Mouse (Mus musculus) hindbrain, embryonic 11.5 days (tissue): ENCODE measurements around the gene Sh2b3. TPM values are rescaled to one million over a fixed set of nuclear protein-coding genes. Genes with fewer than 3 reads are reported as not detected.

Experiments used
- ATAC-seq: fragments of 200-750 bp; cut with Nextera tagmentation; 2 replicates; pipeline ENCODE4 v1.8.0; 2017; ENCODE audit warnings: mild to moderate bottlenecking, moderate TSS enrichment, moderate library complexity; ENCODE audit not compliant: low FRiP score
- DNase-seq: peaks from one replicate; pipeline ENCODE4 v3.0.0-alpha.2; 2015; ENCODE audit warnings: low spot score
- H3K27ac ChIP-seq: fragments of 300-500 bp; sonication (generic); 2 replicates; pipeline ENCODE4 v1.5.1; 2014; ENCODE audit warnings: mild to moderate bottlenecking, low read depth, low read length
- H3K27me3 ChIP-seq: fragments of 300-500 bp; sonication (generic); 2 replicates; pipeline ENCODE4 v1.6.1; 2014; ENCODE audit warnings: mild to moderate bottlenecking, low read length, moderate library complexity, mixed read lengths; ENCODE audit not compliant: control insufficient read depth, insufficient read depth
- H3K36me3 ChIP-seq: fragments of 300-500 bp; sonication (generic); 2 replicates; pipeline ENCODE4 v1.6.1; 2014; ENCODE audit warnings: mild to moderate bottlenecking, low read length, moderate library complexity, mixed read lengths; ENCODE audit not compliant: control insufficient read depth, insufficient read depth
- H3K4me1 ChIP-seq: fragments of 300-500 bp; sonication (generic); replicated peaks from 2 replicates; pipeline ENCODE4 v1.6.1; 2014; ENCODE audit warnings: low read length, mixed read lengths; ENCODE audit not compliant: control insufficient read depth, insufficient read depth
- H3K4me2 ChIP-seq: fragments of 300-500 bp; sonication (generic); replicated peaks from 2 replicates; pipeline ENCODE4 v1.6.1; 2014; ENCODE audit warnings: mild to moderate bottlenecking, low read depth, low read length
- H3K4me3 ChIP-seq: fragments of 300-500 bp; sonication (generic); 2 replicates; pipeline ENCODE4 v1.5.1; 2014; ENCODE audit warnings: low read depth, low read length
- H3K9ac ChIP-seq: fragments of 300-500 bp; sonication (generic); 2 replicates; pipeline ENCODE4 v1.6.1; 2014; ENCODE audit warnings: low read depth, low read length
- H3K9me3 ChIP-seq: fragments of 300-500 bp; sonication (generic); 2 replicates; pipeline ENCODE4 v1.6.1; 2016; ENCODE audit warnings: low read length; ENCODE audit not compliant: control insufficient read depth
- WGBS: fragments of 180-500 bp; shearing (Covaris S2); extraction: QIAGEN DNeasy Blood & Tissue Kit; methylation state at CpG from one replicate; pipeline ENCODE4 v1.1.7; 2014; 5-methylcytosine and 5-hydroxymethylcytosine counted together
- polyA plus RNA-seq: library from polyadenylated mRNA; unstranded; fragments of >200 nt; fragmentation: Nextera tagmentation; extraction: Ambion mirVana; gene quantifications from 2 replicates; pipeline ENCODE4 v1.2.1, GENCODE M21; 2014

The Sh2b3 gene
- polyA plus RNA-seq, 1 experiment from 2014 or later, result 8.4 TPM

DNA sequence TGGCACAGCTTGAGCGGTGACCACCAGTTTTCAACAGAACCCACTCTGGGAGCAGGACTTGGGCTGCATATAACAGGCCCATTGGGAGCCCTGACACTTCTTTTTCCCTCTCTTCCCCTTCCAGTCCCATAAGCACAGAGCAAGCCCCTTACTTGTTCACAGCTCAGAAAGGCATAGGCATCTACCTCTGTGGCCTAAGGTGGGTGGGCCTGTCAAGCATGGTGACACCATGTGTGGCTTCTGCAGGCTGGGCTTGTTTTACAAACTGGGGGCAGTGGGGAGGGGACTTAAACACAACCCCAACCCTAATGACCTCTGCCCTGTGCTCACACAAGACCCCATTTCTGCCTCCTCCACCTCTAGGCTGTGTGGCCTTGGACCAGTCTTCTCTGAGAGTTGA is 13.8 kb downstream of the Sh2b3 start:
- no peak for DNase-seq
- no peak for ATAC-seq
- peaks cover 3% of the 10 kb centered on the region; the same call in 1 of the 2 replicates for H3K27me3 ChIP-seq
- H3K36me3 ChIP-seq, result 0 out of 2 replicates have a peak, but pooled peaks cover 3% of the 10 kb centered on the region
- no peak overlapping the region for H3K9ac ChIP-seq
- H3K4me1 ChIP-seq, result 0 out of 2 replicates have a peak, but pooled peaks cover 7% of the 10 kb centered on the region
- H3K27ac ChIP-seq, result no peak overlapping the region
- WGBS, result 90% methylated on average over 1 of the region's 1 CpGs
- no peak overlapping the region for H3K4me3 ChIP-seq
- H3K9me3 ChIP-seq, result no peaks in the 10 kb centered on the region
- H3K4me2 ChIP-seq, result no peak overlapping the region

DNA sequence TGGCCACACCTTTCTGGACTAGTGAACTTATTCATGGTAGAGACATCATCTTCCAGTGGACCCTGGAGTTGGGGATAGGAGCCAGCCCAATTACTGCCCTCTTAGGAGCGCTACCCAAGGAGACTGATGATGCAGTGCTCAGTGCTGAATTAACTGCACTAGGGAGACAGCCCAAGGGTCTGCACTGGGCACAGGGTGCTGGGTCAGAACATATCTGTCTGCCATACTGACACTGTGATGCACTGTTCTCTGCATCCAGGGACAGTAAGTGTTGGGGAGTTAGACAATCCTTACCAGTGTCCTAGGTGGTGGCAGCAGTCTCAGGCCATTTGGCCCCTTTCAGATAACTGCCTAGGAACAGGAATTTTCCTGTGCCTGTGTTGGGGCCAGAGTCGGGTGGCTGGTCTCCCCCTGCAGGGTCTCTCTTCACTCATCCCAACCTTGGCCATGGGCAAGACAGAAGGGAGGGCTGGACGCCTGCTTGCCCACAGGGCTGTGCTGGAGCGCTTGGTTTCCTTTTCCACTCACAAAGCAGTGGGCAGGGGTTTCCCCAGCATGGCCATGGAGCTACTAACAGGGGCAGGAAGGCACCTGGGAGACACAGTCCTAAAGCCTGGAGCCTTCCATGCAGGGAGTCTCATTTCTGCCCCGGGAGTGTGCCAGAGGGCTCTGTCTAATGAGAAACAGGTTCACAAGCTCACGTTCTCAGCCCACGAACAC is 14.5 kb downstream of the Sh2b3 start:
- 0 out of 2 replicates have a peak, but pooled peaks cover 3% of the 10 kb centered on the region for H3K36me3 ChIP-seq
- H3K27ac ChIP-seq, result no peak overlapping the region
- no peak for DNase-seq
- no peaks in the 10 kb centered on the region for H3K9me3 ChIP-seq
- H3K27me3 ChIP-seq, result no peaks in the 10 kb centered on the region
- ATAC-seq, result no peak
- 0 out of 2 replicates have a peak, but pooled peaks cover 2% of the 10 kb centered on the region for H3K4me1 ChIP-seq
- H3K9ac ChIP-seq, result no peak overlapping the region
- 81% methylated on average over 7 of the region's 7 CpGs for WGBS
- H3K4me2 ChIP-seq, result no peak overlapping the region
- H3K4me3 ChIP-seq, result no peak overlapping the region

DNA sequence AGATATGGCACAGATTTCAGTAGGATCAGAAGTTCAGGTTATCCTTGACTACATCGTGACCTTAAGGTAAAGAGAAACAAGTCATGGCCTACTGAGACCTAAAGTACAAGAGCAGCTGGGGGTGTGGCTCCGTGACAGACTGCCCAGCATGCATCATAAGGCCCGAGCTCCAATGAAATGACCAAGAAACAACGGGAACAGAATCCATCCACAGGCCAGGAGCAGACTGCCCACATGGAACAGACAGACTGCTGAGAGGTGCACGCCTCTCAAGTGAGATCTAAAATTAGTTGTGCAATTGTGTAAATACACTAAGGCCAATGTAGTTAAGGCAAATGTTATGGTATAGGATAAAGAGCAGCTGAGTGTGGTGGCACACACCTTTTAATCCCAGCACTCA is 15.9 kb downstream of the Sh2b3 start:
- H3K36me3 ChIP-seq, result peaks cover 11% of the 10 kb centered on the region
- no peak overlapping the region for H3K27ac ChIP-seq
- H3K9ac ChIP-seq, result no peak overlapping the region
- no peak overlapping the region for H3K4me3 ChIP-seq
- H3K4me1 ChIP-seq, result 0 out of 2 replicates have a peak, but pooled peaks cover 2% of the 10 kb centered on the region
- no peaks in the 10 kb centered on the region for H3K27me3 ChIP-seq
- ATAC-seq, result no peak
- no peaks in the 10 kb centered on the region for H3K9me3 ChIP-seq
- no peak for DNase-seq
- WGBS, result 72% methylated on average over 5 of the region's 5 CpGs
- H3K4me2 ChIP-seq, result no peak overlapping the region

- 86% methylated on average over 5 of the region's 5 CpGs for WGBS
- DNase-seq, result no peak
- H3K9ac ChIP-seq, result no peak overlapping the region
- 0 out of 2 replicates have a peak, but pooled peaks cover 2% of the 10 kb centered on the region for H3K4me1 ChIP-seq
- no peak overlapping the region for H3K4me3 ChIP-seq
- ATAC-seq, result no peak
- H3K9me3 ChIP-seq, result no peaks in the 10 kb centered on the region
- H3K4me2 ChIP-seq, result no peak overlapping the region
- H3K27me3 ChIP-seq, result no peaks in the 10 kb centered on the region
- peaks cover 12% of the 10 kb centered on the region for H3K36me3 ChIP-seq
- no peak overlapping the region for H3K27ac ChIP-seq
These were observed 16.3 kb downstream of the Sh2b3 start for GRCm38 (mm10) chr5:121821116-121821515.

DNA sequence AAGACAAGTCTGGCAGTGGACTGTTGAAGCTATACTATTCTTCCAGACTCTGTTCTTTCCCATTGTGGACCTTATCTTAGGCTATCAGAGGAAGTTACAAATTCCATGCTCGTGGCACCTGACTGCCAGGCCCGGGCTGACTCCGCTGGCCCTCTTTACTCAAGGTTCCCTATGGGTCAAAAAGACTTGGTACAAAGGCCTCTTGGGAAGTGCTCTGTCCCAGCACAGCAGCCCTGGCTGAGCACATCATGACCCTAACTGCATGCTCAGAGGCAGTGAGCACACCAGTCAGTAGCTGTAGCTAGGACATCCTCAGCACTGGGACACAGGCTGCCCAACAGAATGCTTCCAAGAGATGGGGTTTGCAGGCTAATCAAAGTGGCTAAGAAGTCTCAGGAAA is 16.8 kb downstream of the Sh2b3 start:
- Histone ChIP-seq H3K9ac (no peak overlapping the region), H3K36me3 (peaks cover 12% of the 10 kb centered on the region), H3K9me3 (no peaks in the 10 kb centered on the region), H3K4me1 (0 out of 2 replicates have a peak, but pooled peaks cover 2% of the 10 kb centered on the region), H3K27me3 (no peaks in the 10 kb centered on the region), H3K4me3 (no peak overlapping the region), H3K27ac (no peak overlapping the region), H3K4me2 (no peak overlapping the region)
- WGBS, result 88% methylated on average over 3 of the region's 3 CpGs
- DNase-seq (no peak), ATAC-seq (no peak)

DNA sequence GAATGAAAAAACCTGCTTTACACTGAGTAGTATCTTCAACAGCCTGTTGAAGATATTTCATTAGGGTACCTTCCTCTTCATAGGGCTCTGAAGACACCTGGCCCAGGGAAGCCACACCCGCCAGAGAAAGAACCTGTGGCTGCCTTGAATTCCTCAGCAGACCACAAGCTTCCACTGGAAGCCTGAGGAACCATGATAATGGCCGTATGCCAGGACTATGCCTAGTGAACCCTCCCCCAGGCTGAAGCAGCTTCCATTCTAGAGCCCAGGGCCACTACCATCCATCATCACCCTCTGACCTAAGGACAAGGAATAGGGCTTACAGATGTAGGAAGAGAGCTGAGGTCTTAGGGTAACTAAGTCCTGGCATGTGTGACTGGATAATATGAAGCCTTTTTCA is 17.3 kb downstream of the Sh2b3 start:
- Histone ChIP-seq H3K4me2 (no peak overlapping the region), H3K4me1 (0 out of 2 replicates have a peak, but pooled peaks cover 2% of the 10 kb centered on the region), H3K27ac (no peak overlapping the region), H3K9ac (no peak overlapping the region), H3K9me3 (no peaks in the 10 kb centered on the region), H3K4me3 (no peak overlapping the region), H3K36me3 (peaks cover 12% of the 10 kb centered on the region), H3K27me3 (no peaks in the 10 kb centered on the region)
- ATAC-seq, result no peak
- no peak for DNase-seq
- WGBS, result 90% methylated on average over 2 of the region's 2 CpGs

GRCm38 (mm10) chr5:121819559-121819958 is 17.9 kb downstream of the Sh2b3 start:
- Histone ChIP-seq H3K9me3 (no peaks in the 10 kb centered on the region), H3K4me2 (no peak overlapping the region), H3K36me3 (peaks cover 12% of the 10 kb centered on the region), H3K9ac (no peak overlapping the region), H3K4me1 (0 out of 2 replicates have a peak, but pooled peaks cover 2% of the 10 kb centered on the region), H3K27me3 (no peaks in the 10 kb centered on the region), H3K4me3 (no peak overlapping the region), H3K27ac (no peak overlapping the region)
- DNase-seq (no peak), ATAC-seq (no peak)
- 91% methylated on average over 5 of the region's 5 CpGs for WGBS

- Histone ChIP-seq H3K4me1 (no peaks in the 10 kb centered on the region), H3K27me3 (no peaks in the 10 kb centered on the region), H3K4me3 (no peak overlapping the region), H3K4me2 (no peak overlapping the region), H3K9ac (no peak overlapping the region), H3K9me3 (no peaks in the 10 kb centered on the region), H3K36me3 (peaks cover 11% of the 10 kb centered on the region), H3K27ac (no peak overlapping the region)
- no peak for ATAC-seq
- DNase-seq, result no peak
- WGBS, result 92% methylated on average over 4 of the region's 4 CpGs
These were observed 18.6 kb downstream of the Sh2b3 start for GRCm38 (mm10) chr5:121818862-121819261.

GRCm38 (mm10) chr5:121818401-121818800 is 19.0 kb downstream of the Sh2b3 start:
- no peak overlapping the region for H3K27ac ChIP-seq
- ATAC-seq (no peak), DNase-seq (no peak)
- no peaks in the 10 kb centered on the region for H3K9me3 ChIP-seq
- 96% methylated on average over 7 of the region's 7 CpGs for WGBS
- no peak overlapping the region for H3K4me3 ChIP-seq
- no peaks in the 10 kb centered on the region for H3K27me3 ChIP-seq
- no peak overlapping the region for H3K4me2 ChIP-seq
- no peaks in the 10 kb centered on the region for H3K4me1 ChIP-seq
- peaks cover 12% of the 10 kb centered on the region for H3K36me3 ChIP-seq
- no peak overlapping the region for H3K9ac ChIP-seq
